Mouse (Mus musculus) stomach, embryonic 15.5 days (tissue): Measurements from ENCODE around the gene Cops6. TPM values are rescaled to one million over a fixed set of nuclear protein-coding genes. Genes with fewer than 3 reads are reported as not detected.

Experiments used
- ATAC-seq: fragments of 200-750 bp; cut with Nextera tagmentation; 2 replicates; pipeline ENCODE4 v1.8.0; 2017; ENCODE audit warnings: low read depth, moderate number of reproducible peaks, moderate TSS enrichment; ENCODE audit not compliant: insufficient read depth, low FRiP score
- H3K27ac ChIP-seq: fragments of 300-500 bp; sonication (generic); 2 replicates; pipeline ENCODE4 v1.5.1; 2015; ENCODE audit warnings: mild to moderate bottlenecking, inconsistent platforms
- H3K27me3 ChIP-seq: fragments of 300-500 bp; sonication (generic); replicated peaks from 2 replicates; pipeline ENCODE4 v1.6.1; 2015; ENCODE audit warnings: inconsistent platforms
- H3K36me3 ChIP-seq: fragments of 300-500 bp; sonication (generic); 2 replicates; pipeline ENCODE4 v1.6.1; 2015; ENCODE audit warnings: inconsistent platforms
- H3K4me1 ChIP-seq: fragments of 300-500 bp; sonication (generic); 2 replicates; pipeline ENCODE4 v1.6.1; 2015; ENCODE audit warnings: inconsistent platforms
- H3K4me2 ChIP-seq: fragments of 300-500 bp; sonication (generic); 2 replicates; pipeline ENCODE4 v1.6.1; 2015; ENCODE audit warnings: mild to moderate bottlenecking, inconsistent platforms
- H3K4me3 ChIP-seq: fragments of 300-500 bp; sonication (generic); replicated peaks from 2 replicates; pipeline ENCODE4 v1.5.1; 2015; ENCODE audit warnings: inconsistent platforms
- H3K9ac ChIP-seq: fragments of 300-500 bp; sonication (generic); 2 replicates; pipeline ENCODE4 v1.6.1; 2015; ENCODE audit warnings: inconsistent platforms
- H3K9me3 ChIP-seq: fragments of 300-500 bp; sonication (generic); 2 replicates; pipeline ENCODE4 v1.6.1; 2016; ENCODE audit warnings: inconsistent platforms
- WGBS: fragments of 180-500 bp; shearing (Covaris S2); methylation state at CpG from one replicate; pipeline ENCODE4 v1.1.7; 2015; 5-methylcytosine and 5-hydroxymethylcytosine counted together
- polyA plus RNA-seq: library from polyadenylated mRNA; unstranded; fragments of >200 nt; fragmentation: Nextera tagmentation; extraction: Ambion mirVana; gene quantifications from 2 replicates; pipeline ENCODE4 v1.2.1, GENCODE M21; 2015

The Cops6 gene
- polyA plus RNA-seq, 1 experiment from 2014 or later = 270 TPM

GRCm38 (mm10) chr5:138160224-138160762 lies 578 bp upstream of the Cops6 start:
- Histone ChIP-seq H3K4me1 (peaks cover 9% of the 10 kb centered on the region), H3K27me3 (no peaks in the 10 kb centered on the region), H3K9me3 (no peaks in the 10 kb centered on the region), H3K36me3 (peaks cover 33% of the 10 kb centered on the region), H3K27ac (peak overlapping the region; percentile 65; the same call in 1 of the 2 replicates), H3K4me2 (peak overlapping the region; percentile 61), H3K4me3 (peak overlapping the region; percentile 69), H3K9ac (no peak overlapping the region; the same call in 1 of the 2 replicates)
- WGBS = 63% methylated on average over 7 of the region's 7 CpGs
- ATAC-seq = no peak

- Histone ChIP-seq H3K36me3 (peaks cover 59% of the 10 kb centered on the region), H3K4me3 (no peak overlapping the region), H3K27me3 (no peaks in the 10 kb centered on the region), H3K4me2 (no peak overlapping the region), H3K27ac (no peak overlapping the region), H3K9ac (no peak overlapping the region), H3K4me1 (peaks cover 9% of the 10 kb centered on the region), H3K9me3 (no peaks in the 10 kb centered on the region)
- no peak for ATAC-seq
- 55% methylated on average over 6 of the region's 6 CpGs for WGBS
These were observed 2.2 kb downstream of the Cops6 start for GRCm38 (mm10) chr5:138163046-138163445.

- Histone ChIP-seq H3K9ac (no peak overlapping the region), H3K36me3 (peaks cover 63% of the 10 kb centered on the region), H3K27me3 (no peaks in the 10 kb centered on the region), H3K9me3 (no peaks in the 10 kb centered on the region), H3K27ac (no peak overlapping the region), H3K4me1 (peaks cover 9% of the 10 kb centered on the region), H3K4me2 (no peak overlapping the region), H3K4me3 (no peak overlapping the region)
- 63% methylated on average over 10 of the region's 10 CpGs for WGBS
- ATAC-seq = no peak
These were observed 2.7 kb downstream of the Cops6 start for GRCm38 (mm10) chr5:138163610-138164009.

GRCm38 (mm10) chr5:138165594-138165993 lies 4.7 kb downstream of the Cops6 start:
- Histone ChIP-seq H3K27ac (no peak overlapping the region), H3K36me3 (peaks cover 63% of the 10 kb centered on the region), H3K9ac (no peak overlapping the region), H3K4me3 (no peak overlapping the region), H3K4me2 (no peak overlapping the region), H3K27me3 (no peaks in the 10 kb centered on the region), H3K9me3 (no peaks in the 10 kb centered on the region), H3K4me1 (peaks cover 9% of the 10 kb centered on the region)
- ATAC-seq = no peak
- 71% methylated on average over 8 of the region's 8 CpGs for WGBS

- Histone ChIP-seq H3K36me3 (peaks cover 28% of the 10 kb centered on the region), H3K4me1 (peaks cover 10% of the 10 kb centered on the region), H3K9me3 (no peaks in the 10 kb centered on the region), H3K4me2 (peak overlapping the region; percentile 87), H3K27ac (peak overlapping the region; percentile 96), H3K4me3 (peak overlapping the region; percentile 73), H3K9ac (peak overlapping the region; percentile 71), H3K27me3 (no peaks in the 10 kb centered on the region)
- under 1% methylated on average over 47 of the region's 47 CpGs for WGBS
- peak; percentile 86 for ATAC-seq
These were observed 10.2 kb downstream of the Cops6 start for GRCm38 (mm10) chr5:138170936-138171561.

GRCm38 (mm10) chr5:138171695-138172491 lies 11.0 kb downstream of the Cops6 start, which contains the start of the genes Ap4m1 and Mcm7:
Gene Ap4m1, plus strand, starts transcription at chr5:138172002.
Gene Mcm7, minus strand, starts transcription at chr5:138172422.
- Histone ChIP-seq H3K9me3 (no peaks in the 10 kb centered on the region), H3K4me3 (peak within 1 kb of the TSS; percentile 73), H3K27me3 (no peaks in the 10 kb centered on the region), H3K9ac (peak within 1 kb of the TSS; percentile 71), H3K36me3 (peaks cover 27% of the 10 kb centered on the region), H3K4me1 (peaks cover 10% of the 10 kb centered on the region), H3K4me2 (peak within 1 kb of the TSS; percentile 87), H3K27ac (peak within 1 kb of the TSS; percentile 96)
- WGBS = under 1% methylated on average over 54 of the region's 54 CpGs
- ATAC-seq = peak; percentile 91

GRCm38 (mm10) chr5:138173217-138173616 lies 12.3 kb downstream of the Cops6 start:
- 73% methylated on average over 3 of the region's 3 CpGs for WGBS
- Histone ChIP-seq H3K4me3 (peak overlapping the region; percentile 73; the same call in 1 of the 2 replicates), H3K36me3 (peaks cover 27% of the 10 kb centered on the region), H3K4me1 (peaks cover 10% of the 10 kb centered on the region), H3K9ac (no peak overlapping the region), H3K27ac (no peak overlapping the region), H3K27me3 (no peaks in the 10 kb centered on the region), H3K9me3 (no peaks in the 10 kb centered on the region), H3K4me2 (peak overlapping the region; percentile 87; the same call in 1 of the 2 replicates)
- no peak for ATAC-seq

GRCm38 (mm10) chr5:138186950-138187638 lies 26.2 kb downstream of the Cops6 start, which contains the start of the genes Taf6 and Cnpy4:
Gene Taf6, minus strand, starts transcription at chr5:138187451.
Gene Cnpy4, plus strand, starts transcription at chr5:138187485.
- ATAC-seq = peak; percentile 88
- H3K36me3 ChIP-seq = peaks cover 11% of the 10 kb centered on the region; the same call in 1 of the 2 replicates
- peak within 1 kb of the TSS; percentile 87 for H3K4me3 ChIP-seq

GRCm38 (mm10) chr5:138187661-138188306 lies 26.9 kb downstream of the Cops6 start:
- H3K4me2 ChIP-seq = peak overlapping the region; percentile 75
- peak; percentile 84 for ATAC-seq
- H3K9me3 ChIP-seq = no peaks in the 10 kb centered on the region
- no peaks in the 10 kb centered on the region for H3K27me3 ChIP-seq
- peaks cover 4% of the 10 kb centered on the region; the same call in 1 of the 2 replicates for H3K36me3 ChIP-seq
- peak overlapping the region; percentile 73 for H3K9ac ChIP-seq
- under 1% methylated on average over 10 of the region's 10 CpGs for WGBS
- H3K27ac ChIP-seq = peak overlapping the region; percentile 82
- H3K4me1 ChIP-seq = peaks cover 6% of the 10 kb centered on the region; the same call in 1 of the 2 replicates
- peak overlapping the region; percentile 87 for H3K4me3 ChIP-seq

More at GRCm38 (mm10) chr5:138186950-138187638, 26.2 kb downstream of the Cops6 start, which contains the start of the genes Taf6 and Cnpy4:
- Histone ChIP-seq H3K9ac (peak within 1 kb of the TSS; percentile 90), H3K27ac (peak within 1 kb of the TSS; percentile 82), H3K4me2 (peak within 1 kb of the TSS; percentile 75), H3K27me3 (no peaks in the 10 kb centered on the region), H3K9me3 (no peaks in the 10 kb centered on the region), H3K4me1 (peaks cover 6% of the 10 kb centered on the region; the same call in 1 of the 2 replicates)
- WGBS = under 1% methylated on average over 31 of the region's 31 CpGs

GRCm38 (mm10) chr5:138193771-138194727 lies 33.2 kb downstream of the Cops6 start, which contains the start of gene Mblac1:
Gene Mblac1, plus strand, starts transcription at chr5:138194314.
- peak within 1 kb of the TSS; percentile 72 for H3K27ac ChIP-seq
- peak within 1 kb of the TSS; percentile 71 for H3K9ac ChIP-seq
- H3K4me1 ChIP-seq = no peaks in the 10 kb centered on the region
- 7% methylated on average over 54 of the region's 54 CpGs for WGBS
- peak within 1 kb of the TSS; percentile 73 for H3K4me3 ChIP-seq
- H3K4me2 ChIP-seq = peak within 1 kb of the TSS; percentile 93
- peak; percentile 88 for ATAC-seq
- no peaks in the 10 kb centered on the region for H3K27me3 ChIP-seq
- no peaks in the 10 kb centered on the region for H3K9me3 ChIP-seq
- H3K36me3 ChIP-seq = no peaks in the 10 kb centered on the region
